Mouse (Mus musculus) cerebellum, postnatal 14 days (tissue): ENCODE data around the gene Dio3.

ENCODE experiments used
- DNase-seq, 2 experiments: peaks; one replicate each; pipeline ENCODE4 v3.0.0; 2021; ENCODE audit warnings: mixed read lengths in 2 of 2

Dio3 gene

DNA sequence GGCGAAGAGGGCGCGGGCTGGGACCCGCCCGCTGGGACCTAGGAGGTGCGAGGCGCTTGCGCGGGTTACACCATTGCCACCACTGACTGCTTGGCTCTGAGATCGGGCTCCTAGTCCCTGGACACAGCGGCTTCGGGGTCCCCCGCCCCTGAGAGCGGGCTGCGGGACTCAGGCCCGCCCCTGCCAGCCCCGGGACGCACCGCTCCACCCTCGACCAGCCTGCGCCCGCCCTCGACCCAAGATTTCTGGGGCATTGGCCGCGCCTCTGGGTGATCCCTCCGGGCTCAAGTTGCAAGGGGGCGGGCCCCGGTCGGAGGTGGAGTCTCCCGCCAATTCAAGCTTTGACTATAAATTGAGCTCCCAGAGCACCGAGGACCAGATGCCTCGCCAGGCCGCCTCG, at the start of gene Dio3:
Dio3 (plus strand) TSS at position 216 of the 400 bp plus-strand sequence.
- DNase-seq, result no peak

DNA sequence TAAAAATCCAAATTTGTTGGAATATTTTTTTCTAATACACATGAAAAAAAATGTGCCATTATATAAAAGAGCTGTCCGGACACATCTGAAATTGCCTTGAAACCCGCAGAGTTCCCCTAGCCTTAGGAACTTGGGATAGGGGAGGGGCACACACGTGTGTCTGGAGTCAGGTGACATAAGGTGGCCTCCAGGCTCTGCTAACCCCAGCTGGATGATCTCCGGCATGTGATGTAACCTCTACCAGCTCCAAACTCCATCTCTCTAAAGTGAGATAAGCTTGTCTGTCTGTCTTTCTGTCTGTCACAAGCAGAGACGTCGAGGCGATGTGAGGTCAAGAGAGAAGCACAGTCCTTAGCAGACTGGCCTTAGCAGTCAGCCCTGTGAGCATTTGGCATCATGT, 48.6 kb upstream of the Dio3 start:
- no peak for DNase-seq

GRCm38 (mm10) chr12:110230767-110231166, 48.1 kb upstream of the Dio3 start:
- no peak for DNase-seq

GRCm38 (mm10) chr12:110231709-110232600, 46.9 kb upstream of the Dio3 start:
- no peak for DNase-seq

- no peak for DNase-seq
Measured at GRCm38 (mm10) chr12:110235908-110236307, 43.0 kb upstream of the Dio3 start.

DNA sequence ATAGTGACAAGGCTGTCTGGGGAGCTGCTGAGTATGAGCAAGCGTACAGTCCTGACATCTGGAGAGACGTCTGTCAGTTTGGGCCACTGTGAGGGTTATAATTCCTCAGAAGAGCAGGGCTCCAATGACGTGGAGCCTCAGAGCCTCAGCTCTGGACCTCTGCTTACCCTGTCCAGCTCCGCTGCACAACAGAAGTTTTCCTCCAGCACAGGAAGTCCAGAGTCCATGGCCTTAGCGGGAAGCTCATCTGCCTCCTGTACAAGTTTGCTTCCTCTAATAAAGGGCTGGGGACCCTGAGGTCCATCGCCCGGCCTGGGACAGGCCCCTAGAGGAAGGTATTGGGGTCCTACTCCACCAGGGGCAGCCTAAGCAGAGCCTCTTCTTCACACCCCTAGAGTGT, 41.8 kb upstream of the Dio3 start:
- no peak for DNase-seq

DNA sequence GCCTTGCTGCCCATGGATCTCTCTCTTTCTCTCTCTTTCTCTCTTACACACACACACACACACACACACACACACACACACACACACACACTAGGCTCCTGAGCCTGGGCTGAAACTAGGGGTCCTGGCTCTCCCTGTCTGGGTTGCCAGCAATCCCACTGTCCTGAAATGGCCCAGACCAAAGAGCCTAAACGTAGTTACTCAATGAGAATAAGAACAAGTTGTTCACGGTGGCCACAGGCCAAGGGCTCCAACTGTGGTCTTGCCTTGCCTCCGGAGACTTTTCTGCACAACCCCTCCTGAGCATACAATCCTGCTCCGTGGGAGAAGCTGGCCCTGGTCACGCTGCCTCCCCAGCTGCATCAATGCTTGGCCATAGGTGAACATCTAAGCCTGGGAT, 39.5 kb upstream of the Dio3 start:
- DNase-seq, result no peak

GRCm38 (mm10) chr12:110244581-110244980, 34.3 kb upstream of the Dio3 start:
- DNase-seq, result no peak

DNA sequence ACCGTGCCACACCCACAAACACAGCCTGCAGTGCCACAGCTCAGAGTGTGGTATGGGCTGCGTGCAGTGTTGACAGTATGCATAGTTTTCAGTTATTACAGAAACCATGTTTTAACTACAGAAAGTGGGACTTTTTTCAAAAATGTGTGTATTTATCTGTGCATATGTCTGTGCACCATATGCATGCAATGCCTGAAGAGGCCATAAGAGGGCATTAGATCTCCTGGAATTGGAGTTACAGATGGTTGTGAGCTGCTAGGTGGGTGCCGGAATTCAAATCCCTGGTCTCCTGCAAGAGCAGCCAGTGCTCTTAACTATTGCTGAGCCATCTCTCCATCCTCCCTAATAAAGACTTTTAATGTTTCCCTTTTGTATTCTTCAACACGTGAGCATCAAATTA, 33.4 kb upstream of the Dio3 start:
- no peak for DNase-seq

GRCm38 (mm10) chr12:110252163-110252575, 26.7 kb upstream of the Dio3 start:
- no peak for DNase-seq

DNA sequence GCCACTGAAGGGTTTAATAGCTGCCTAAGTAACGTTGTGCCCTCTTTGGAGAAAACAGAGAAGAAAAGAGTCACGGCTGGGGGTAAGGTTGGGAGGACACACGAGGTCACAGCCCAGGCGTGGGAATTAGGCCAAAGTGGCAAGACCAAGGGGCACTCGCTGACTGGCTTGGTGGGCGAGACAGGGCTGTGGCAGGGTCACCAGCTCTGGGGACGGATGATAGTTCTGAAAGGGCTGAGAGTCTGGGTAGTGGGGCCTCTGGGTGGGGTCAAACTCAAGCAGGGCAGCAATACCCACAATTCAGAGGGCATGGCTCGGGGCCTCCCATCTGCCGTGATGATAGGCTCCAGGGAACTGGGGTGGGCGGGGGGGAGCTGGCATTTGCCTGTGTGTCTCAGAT, 23.1 kb upstream of the Dio3 start:
- no peak for DNase-seq

- DNase-seq, result no peak
Measured at GRCm38 (mm10) chr12:110256478-110257220, 22.2 kb upstream of the Dio3 start.

DNA sequence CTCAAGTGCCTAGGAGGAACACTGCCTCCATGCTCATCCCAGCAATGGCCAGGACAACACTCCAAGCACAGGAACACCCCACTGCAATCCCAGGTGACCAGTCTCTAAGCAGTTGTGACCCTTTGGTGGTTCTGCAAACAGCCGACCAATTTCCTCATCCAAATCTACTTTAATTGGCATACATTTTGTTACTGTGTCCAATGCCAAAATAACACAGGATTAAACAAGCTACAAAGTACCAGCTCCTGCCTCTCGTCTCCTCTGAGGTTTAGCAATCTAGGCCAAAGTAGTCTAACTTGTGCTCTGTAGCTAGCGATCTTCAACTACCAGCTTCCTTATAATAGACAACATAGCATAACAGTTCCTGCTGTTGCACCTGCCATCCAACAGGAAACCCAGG, 10.6 kb upstream of the Dio3 start:
- no peak for DNase-seq

GRCm38 (mm10) chr12:110269686-110270085, 9.2 kb upstream of the Dio3 start:
- DNase-seq, result no peak

DNA sequence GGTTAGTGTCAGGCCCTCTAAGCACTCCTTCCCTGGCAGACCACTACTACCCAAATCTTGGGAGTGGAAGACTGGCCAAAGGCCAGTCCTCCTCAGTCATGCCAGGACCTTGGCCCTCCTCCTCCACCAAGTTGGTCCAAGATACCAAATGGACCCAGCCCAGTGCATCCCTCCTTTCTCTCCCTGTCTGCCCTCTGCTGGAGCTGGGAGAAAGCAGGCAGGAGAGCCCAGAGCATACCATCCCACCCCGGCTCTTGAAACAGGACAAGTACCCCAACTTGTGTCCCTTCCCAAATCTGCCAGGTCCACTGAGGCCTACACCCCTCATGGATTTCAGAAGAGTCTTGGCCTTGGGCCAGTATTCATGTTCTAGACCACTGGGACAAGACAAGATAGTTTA, 2.8 kb upstream of the Dio3 start:
- no peak for DNase-seq

DNA sequence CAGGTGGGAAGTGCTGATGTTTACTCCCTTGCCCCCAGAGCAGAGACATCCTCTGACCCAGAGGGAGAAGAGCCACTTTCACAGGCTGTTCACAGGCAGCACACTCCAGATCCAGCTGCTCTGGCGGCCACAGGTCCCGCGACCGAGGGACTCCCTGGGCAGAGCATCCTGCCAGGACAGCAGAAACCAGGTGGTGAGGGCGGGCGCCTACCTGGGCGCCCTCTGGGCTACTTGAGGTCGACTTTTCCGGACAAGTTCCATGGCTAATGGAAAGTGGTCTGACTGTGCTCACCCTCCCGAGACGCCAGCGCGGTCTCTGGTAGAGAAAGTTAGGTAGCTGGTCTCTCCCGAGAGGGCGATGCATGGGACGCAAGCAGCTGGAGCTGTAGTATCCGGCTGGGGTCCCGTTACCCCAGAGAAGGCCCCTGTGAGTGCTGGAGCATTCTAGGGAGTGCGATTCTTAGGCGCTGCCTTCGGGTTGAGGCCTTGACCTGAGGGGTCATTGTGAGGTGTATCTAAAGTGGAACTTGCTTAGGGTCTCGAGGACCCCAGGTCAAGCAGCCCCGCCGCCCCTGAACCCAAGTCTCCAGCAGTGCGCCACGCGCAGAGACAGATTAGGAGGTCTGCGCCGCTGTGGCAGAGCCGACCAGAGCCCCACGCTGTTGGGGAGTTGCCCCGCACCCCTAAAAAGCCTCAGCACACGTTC, 1.5 kb upstream of the Dio3 start:
- DNase-seq, result no peak

GRCm38 (mm10) chr12:110277965-110278307, 932 bp upstream of the Dio3 start:
- DNase-seq, result no peak

GRCm38 (mm10) chr12:110280373-110280772, 1.5 kb downstream of the Dio3 start:
- no peak for DNase-seq

GRCm38 (mm10) chr12:110283792-110284191, 4.9 kb downstream of the Dio3 start:
- no peak for DNase-seq

GRCm38 (mm10) chr12:110292816-110293215, 13.9 kb downstream of the Dio3 start:
- no peak for DNase-seq

- DNase-seq, result peak; percentile 38 to 58
Measured at GRCm38 (mm10) chr12:110294891-110295290, 16.0 kb downstream of the Dio3 start.

GRCm38 (mm10) chr12:110298653-110299052, 19.8 kb downstream of the Dio3 start:
- peak in 1 of 2 experiments; percentile 16 for DNase-seq

DNA sequence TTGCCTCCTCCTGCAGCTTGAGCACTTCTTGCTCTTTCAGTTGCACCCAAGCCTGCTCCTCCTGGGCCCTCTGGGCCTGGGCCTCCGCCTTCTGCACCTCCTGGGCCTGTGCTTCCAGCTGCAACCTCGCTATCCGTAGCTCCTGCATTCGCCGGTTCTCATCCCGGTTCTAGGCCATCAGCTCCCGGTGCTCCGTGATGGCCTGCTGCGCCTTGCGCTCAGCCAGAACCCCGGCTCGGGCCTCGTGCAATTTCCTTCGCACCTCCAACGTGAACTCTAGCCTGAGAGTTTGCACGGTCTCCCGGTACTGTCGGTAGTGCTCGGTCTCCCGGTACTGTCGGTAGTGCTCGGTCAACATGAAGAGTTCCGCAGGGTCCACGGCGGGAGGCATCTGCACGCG, 40.8 kb downstream of the Dio3 start:
- no peak for DNase-seq
